Mouse (Mus musculus) intestine, embryonic 14.5 days (tissue): Measurements from ENCODE around the gene Mast3. TPM values are rescaled to one million over a fixed set of nuclear protein-coding genes. Genes with fewer than 3 reads are reported as not detected.

Experiments
- ATAC-seq: fragments of 200-750 bp; cut with Nextera tagmentation; replicated peaks from 2 replicates; pipeline ENCODE4 v1.8.0; 2017; ENCODE audit warnings: low read depth, moderate number of reproducible peaks, moderate TSS enrichment, moderate library complexity; ENCODE audit not compliant: low FRiP score, low TSS enrichment
- DNase-seq: peaks from one replicate; pipeline ENCODE4 v3.0.0-alpha.2; 2018; ENCODE audit warnings: low spot score
- H3K27ac ChIP-seq: fragments of 300-500 bp; sonication (generic); 2 replicates; pipeline ENCODE4 v1.5.1; 2014; ENCODE audit warnings: low read depth, mild to moderate bottlenecking, control low read depth
- H3K27me3 ChIP-seq: fragments of 300-500 bp; sonication (generic); replicated peaks from 2 replicates; pipeline ENCODE4 v1.6.1; 2014; ENCODE audit warnings: low read length, control low read depth; ENCODE audit not compliant: control insufficient read depth, insufficient read depth
- H3K36me3 ChIP-seq: fragments of 300-500 bp; sonication (generic); 2 replicates; pipeline ENCODE4 v1.6.1; 2014; ENCODE audit warnings: low read length, control low read depth; ENCODE audit not compliant: control insufficient read depth, insufficient read depth
- H3K4me1 ChIP-seq: fragments of 300-500 bp; sonication (generic); replicated peaks from 2 replicates; pipeline ENCODE4 v1.6.1; 2014; ENCODE audit warnings: low read length, control low read depth, mixed read lengths; ENCODE audit not compliant: control insufficient read depth, insufficient read depth
- H3K4me2 ChIP-seq: fragments of 300-500 bp; sonication (generic); 2 replicates; pipeline ENCODE4 v1.6.1; 2014; ENCODE audit warnings: low read length
- H3K4me3 ChIP-seq: fragments of 300-500 bp; sonication (generic); 2 replicates; pipeline ENCODE4 v1.5.1; 2014; ENCODE audit warnings: low read depth, low read length, control low read depth, mixed read lengths
- H3K9ac ChIP-seq: fragments of 300-500 bp; sonication (generic); 2 replicates; pipeline ENCODE4 v1.6.1; 2014; ENCODE audit warnings: mild to moderate bottlenecking, low read length
- H3K9me3 ChIP-seq: fragments of 300-500 bp; sonication (generic); 2 replicates; pipeline ENCODE4 v1.6.1; 2016; ENCODE audit warnings: low read length, control low read depth; ENCODE audit not compliant: control insufficient read depth
- WGBS: fragments of 180-500 bp; shearing (Covaris S2); extraction: QIAGEN DNeasy Blood & Tissue Kit; methylation state at CpG from one replicate; pipeline ENCODE4 v1.1.7; 2014; 5-methylcytosine and 5-hydroxymethylcytosine counted together
- polyA plus RNA-seq: library from polyadenylated mRNA; unstranded; fragments of >200 nt; fragmentation: Nextera tagmentation; extraction: Ambion mirVana; gene quantifications from 2 replicates; pipeline ENCODE4 v1.2.1, GENCODE M21; 2014

Gene Mast3
- polyA plus RNA-seq, 1 experiment from 2014 or later, result 16.7 TPM

DNA sequence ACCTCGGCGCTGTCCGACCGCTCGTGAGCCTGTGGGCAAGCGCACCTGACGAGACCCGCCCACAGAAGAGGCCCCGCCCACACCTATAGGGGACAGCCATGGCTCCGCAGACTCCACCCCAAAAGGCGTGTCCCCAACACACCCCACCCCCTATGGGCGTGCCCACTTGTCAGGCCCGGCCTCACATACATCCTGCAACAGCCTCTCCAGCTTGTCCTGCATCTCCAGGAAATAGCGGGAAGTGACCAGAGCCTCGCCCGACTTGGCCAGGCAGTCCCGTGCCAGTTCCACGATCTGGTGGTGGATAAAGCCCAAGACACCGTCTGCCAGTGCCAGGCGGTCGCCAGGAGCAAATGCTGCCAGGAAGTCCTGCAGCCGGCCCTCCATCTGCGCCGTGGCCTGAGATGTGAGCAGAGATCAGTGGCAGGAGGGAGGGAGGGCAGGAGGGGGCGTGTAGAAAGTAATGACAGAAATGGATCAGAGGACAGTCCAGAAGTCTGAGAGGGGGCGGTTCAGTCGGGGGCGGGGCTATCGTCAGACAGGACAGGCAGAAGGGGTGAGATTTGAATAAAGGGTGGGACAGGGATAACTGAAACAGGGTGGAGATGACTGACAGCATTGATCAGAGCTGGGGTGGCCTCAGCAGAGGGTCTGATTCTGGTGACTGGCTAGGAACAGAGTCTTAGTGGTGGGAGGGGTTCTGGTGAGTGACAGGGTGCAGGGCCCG is 16.8 kb downstream of the Mast3 start:
- Histone ChIP-seq H3K4me2 (0 out of 2 replicates have a peak overlapping the region, but pooled peaks have one; percentile 22), H3K4me1 (peaks cover 17% of the 10 kb centered on the region), H3K4me3 (no peak overlapping the region), H3K9me3 (no peaks in the 10 kb centered on the region), H3K27me3 (no peaks in the 10 kb centered on the region), H3K27ac (no peak overlapping the region), H3K9ac (no peak overlapping the region), H3K36me3 (peaks cover 44% of the 10 kb centered on the region)
- DNase-seq (peak; percentile 91), ATAC-seq (no peak)
- WGBS, result 22% methylated on average over 30 of the region's 30 CpGs

DNA sequence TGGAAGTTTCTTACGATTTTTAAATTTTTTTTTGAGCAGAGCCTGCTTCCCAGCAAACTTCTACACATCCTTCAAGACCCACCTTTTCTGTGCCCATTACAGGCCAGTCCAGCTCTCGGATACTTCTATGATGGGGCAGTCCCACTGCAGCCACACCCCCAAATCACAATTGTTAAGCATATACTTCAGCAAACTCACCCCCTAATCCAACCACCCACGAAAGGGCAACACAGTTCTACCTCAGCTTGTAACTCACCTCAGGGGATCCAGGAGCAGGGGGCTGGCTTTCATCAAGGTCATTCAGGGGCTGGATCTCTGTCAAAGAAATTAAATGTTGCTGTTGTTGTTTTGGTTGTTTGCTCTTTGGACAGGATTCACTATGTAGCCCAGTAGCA is 17.8 kb downstream of the Mast3 start:
- no peaks in the 10 kb centered on the region for H3K27me3 ChIP-seq
- H3K4me3 ChIP-seq, result no peak overlapping the region
- peaks cover 48% of the 10 kb centered on the region for H3K36me3 ChIP-seq
- ATAC-seq (no peak), DNase-seq (no peak)
- H3K9me3 ChIP-seq, result no peaks in the 10 kb centered on the region
- no peak overlapping the region for H3K9ac ChIP-seq
- H3K4me2 ChIP-seq, result 0 out of 2 replicates have a peak overlapping the region, but pooled peaks have one; percentile 22
- 87% methylated on average over 3 of the region's 3 CpGs for WGBS
- H3K4me1 ChIP-seq, result peaks cover 13% of the 10 kb centered on the region
- no peak overlapping the region for H3K27ac ChIP-seq

DNA sequence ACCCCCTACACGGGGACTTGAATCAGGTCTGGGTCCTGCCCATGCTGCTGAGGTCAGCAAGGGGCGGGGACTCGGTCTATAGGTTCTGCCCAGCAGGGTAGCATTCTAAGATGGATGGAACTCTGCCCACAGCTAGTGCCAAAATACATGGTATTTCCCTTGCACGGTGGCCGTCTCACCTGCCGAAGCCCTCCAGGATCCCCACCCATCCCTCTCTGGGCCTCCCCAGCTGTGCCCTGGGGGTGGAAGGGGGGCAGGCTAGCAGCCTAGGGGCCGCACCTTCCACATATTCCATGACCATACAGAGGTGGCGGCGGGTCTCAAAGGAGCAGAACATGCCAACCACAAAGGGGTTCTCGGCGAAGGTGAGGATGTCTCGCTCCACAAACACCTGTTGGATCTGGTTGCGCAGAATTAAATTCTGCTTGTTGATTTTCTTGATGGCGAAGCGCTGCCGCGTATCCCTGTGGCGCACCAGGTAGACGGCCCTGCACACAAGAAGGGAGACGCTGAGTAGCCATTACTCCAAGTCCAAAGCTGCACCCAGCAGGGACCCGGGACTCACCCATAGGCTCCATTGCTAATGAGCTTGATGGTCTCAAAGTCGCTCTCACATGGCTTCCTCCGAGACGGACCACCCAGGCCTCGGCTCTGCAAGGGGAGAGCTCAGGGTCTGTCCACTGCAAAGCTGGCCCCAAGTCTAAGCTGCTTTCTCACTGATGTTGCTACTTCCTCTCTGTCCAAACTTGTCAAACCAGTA is 18.4 kb downstream of the Mast3 start:
- 88% methylated on average over 25 of the region's 25 CpGs for WGBS
- no peaks in the 10 kb centered on the region for H3K27me3 ChIP-seq
- H3K36me3 ChIP-seq, result peaks cover 53% of the 10 kb centered on the region

DNA sequence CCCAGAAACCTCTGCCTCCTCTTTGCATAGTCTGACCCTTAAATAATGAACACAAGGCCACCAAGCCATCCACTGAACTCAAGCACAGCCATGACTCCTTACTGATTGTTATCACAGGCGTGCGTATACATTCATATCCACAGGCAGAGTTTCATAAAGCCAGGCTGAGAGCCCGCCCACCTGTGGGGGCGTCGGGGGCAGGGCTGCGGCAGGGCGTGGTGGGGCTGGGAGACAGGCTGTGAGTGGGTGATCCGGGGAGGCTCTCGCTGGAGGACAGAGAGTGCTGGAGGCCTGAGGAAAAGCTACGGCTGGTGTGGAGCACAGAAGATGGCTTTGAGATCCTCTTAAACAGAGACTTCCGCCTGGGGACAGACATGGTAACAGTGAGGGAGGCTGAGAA is 24.8 kb downstream of the Mast3 start:
- Histone ChIP-seq H3K27ac (no peak overlapping the region), H3K4me1 (peaks cover 14% of the 10 kb centered on the region), H3K36me3 (peaks cover 52% of the 10 kb centered on the region), H3K27me3 (no peaks in the 10 kb centered on the region), H3K9me3 (no peaks in the 10 kb centered on the region), H3K9ac (0 out of 2 replicates have a peak overlapping the region, but pooled peaks have one; percentile 13), H3K4me2 (no peak overlapping the region), H3K4me3 (no peak overlapping the region)
- ATAC-seq (no peak), DNase-seq (no peak)
- 70% methylated on average over 11 of the region's 11 CpGs for WGBS

More for the DNA sequence above, 18.4 kb downstream of the Mast3 start:
- Histone ChIP-seq H3K4me1 (peaks cover 8% of the 10 kb centered on the region), H3K4me2 (no peak overlapping the region), H3K9ac (no peak overlapping the region), H3K4me3 (no peak overlapping the region), H3K9me3 (no peaks in the 10 kb centered on the region), H3K27ac (no peak overlapping the region)
- DNase-seq (no peak), ATAC-seq (no peak)

DNA sequence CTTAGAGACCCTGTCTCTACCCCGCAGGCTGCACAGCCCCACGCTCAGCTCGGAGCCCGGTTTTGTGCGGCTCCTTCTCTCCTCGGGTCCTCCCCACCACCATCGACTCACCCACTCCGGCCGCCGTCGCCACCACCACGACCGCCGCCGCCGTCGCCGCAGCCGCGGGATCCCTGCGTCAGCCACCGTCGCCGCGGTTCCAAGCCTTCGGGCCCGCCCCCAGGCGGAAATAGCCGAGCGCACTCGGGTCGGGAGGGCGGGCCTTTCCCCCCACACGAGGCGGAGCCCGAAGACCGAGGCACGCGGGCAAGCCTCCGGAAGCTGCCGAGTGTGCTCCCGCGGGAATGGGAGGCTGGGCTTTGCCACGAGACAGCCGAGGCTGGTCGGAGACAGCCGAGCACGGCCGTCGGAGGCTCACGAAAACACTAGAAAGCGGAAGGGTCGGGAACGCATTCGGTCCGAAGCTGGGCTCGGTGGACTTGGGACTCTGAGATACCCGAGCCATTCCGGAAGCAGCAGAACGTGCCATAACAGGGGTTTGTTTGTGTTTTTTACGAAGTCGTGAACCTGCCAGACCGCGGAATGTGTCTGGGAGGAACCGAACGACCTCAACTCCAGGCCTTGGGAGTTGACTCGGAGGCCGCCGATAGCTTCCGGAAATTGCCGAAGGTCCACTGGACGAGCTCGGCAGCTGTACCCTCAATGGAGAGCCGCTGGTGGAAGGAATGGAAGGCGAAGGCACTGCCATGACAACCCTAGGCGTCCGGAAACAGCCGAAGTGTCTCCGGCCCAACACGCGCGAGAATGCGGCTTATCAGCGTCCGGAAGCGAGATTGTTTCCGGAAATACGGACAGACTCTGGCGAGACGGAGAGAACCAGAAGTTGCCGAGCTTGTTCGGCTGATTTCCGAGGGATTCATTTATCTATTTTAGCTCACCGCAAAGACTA is 28.1 kb downstream of the Mast3 start, which contains the start of gene Pik3r2:
TSS of gene Pik3r2 (minus strand) at position 218 of the 949 bp plus-strand sequence.
- Histone ChIP-seq H3K9me3 (no peaks in the 10 kb centered on the region), H3K4me3 (peak within 1 kb of the TSS; percentile 62), H3K4me1 (peaks cover 27% of the 10 kb centered on the region), H3K36me3 (peaks cover 56% of the 10 kb centered on the region), H3K27ac (peak within 1 kb of the TSS; percentile 100), H3K9ac (peak within 1 kb of the TSS; percentile 97), H3K27me3 (no peaks in the 10 kb centered on the region), H3K4me2 (peak within 1 kb of the TSS; percentile 96)
- ATAC-seq (peak; percentile 93), DNase-seq (peak; percentile 98)
- under 1% methylated on average over 92 of the region's 94 CpGs for WGBS

DNA sequence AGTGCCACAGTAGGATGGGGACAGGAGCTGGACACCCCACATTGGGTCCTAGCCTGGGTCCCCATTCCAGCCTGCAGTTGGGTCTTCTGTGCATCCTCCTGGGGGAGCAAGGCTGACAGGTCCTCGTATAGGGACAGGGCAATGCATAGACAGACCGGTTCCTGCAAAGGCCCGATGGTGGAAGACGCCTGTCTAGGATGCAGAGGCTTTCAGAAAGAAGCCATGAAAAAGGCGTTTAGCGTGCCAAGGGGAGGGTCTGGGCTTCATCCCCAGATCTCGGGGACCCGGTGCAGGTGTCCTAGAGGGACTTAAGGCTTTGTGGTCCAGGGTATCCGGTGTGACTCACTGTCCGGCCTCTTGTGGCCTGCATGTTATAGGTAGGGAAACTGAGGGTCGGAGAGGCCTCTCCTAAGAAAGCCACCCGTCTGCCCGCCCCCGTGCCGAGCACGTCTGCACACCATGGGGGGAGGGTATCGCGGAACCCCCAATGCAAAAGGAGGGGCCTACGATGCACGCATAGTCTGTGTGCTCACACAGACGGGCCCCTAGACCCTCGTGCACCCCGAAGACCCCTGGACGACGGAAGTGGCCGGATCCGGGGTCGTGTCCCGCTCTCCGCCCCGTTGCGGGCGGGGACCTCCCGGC is 28.9 kb downstream of the Mast3 start:
- Histone ChIP-seq H3K9ac (peak overlapping the region; percentile 97), H3K36me3 (peaks cover 57% of the 10 kb centered on the region), H3K4me1 (peaks cover 27% of the 10 kb centered on the region), H3K4me2 (peak overlapping the region; percentile 96), H3K9me3 (no peaks in the 10 kb centered on the region), H3K27ac (peak overlapping the region; percentile 100), H3K4me3 (peak overlapping the region; percentile 62), H3K27me3 (no peaks in the 10 kb centered on the region)
- DNase-seq, result no peak
- WGBS, result 2% methylated on average over 34 of the region's 34 CpGs
- peak; percentile 24; the same call in 1 of the 2 replicates for ATAC-seq

DNA sequence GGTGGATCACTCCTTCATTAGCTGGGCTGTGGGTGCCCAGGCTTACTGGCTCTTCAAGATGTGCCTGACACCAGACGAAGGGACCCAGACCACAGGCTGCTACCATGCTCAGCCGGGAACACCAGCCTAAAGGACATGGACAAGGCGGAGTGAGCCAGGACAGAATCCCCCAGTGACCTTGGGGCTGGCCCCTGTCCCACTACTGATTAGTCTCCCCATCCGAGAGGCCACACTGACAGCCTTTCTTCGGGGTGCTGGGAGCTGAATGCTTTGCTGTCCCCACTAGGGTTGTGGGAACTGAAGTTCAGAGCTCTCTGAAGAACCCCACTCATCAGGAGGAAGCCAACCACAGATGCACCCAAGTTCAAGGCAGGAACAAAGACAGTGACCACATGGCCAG is 29.6 kb downstream of the Mast3 start:
- Histone ChIP-seq H3K4me3 (peak overlapping the region; percentile 62; the same call in 1 of the 2 replicates), H3K27me3 (no peaks in the 10 kb centered on the region), H3K27ac (no peak overlapping the region), H3K9ac (peak overlapping the region; percentile 97; the same call in 1 of the 2 replicates), H3K9me3 (no peaks in the 10 kb centered on the region), H3K4me2 (peak overlapping the region; percentile 96), H3K4me1 (peaks cover 27% of the 10 kb centered on the region), H3K36me3 (peaks cover 55% of the 10 kb centered on the region)
- ATAC-seq (no peak), DNase-seq (no peak)
- WGBS, result 91% methylated on average over 5 of the region's 5 CpGs
